Mouse (Mus musculus) lung, adult 2 months (tissue): ENCODE data around the gene Rln3.

Source experiments
- CTCF ChIP-seq: fragments of 200-500 bp; IDR thresholded peaks from 2 replicates; pipeline ENCODE4 v1.5.1; 2011; ENCODE audit warnings: mild to moderate bottlenecking, low read length, control low read depth; ENCODE audit not compliant: insufficient read depth
- POLR2A ChIP-seq: fragments of 200-500 bp; IDR thresholded peaks from 2 replicates; pipeline ENCODE4 v1.6.1; 2011; ENCODE audit warnings: low read depth, mild to moderate bottlenecking, control low read depth, low read length, borderline replicate concordance; ENCODE audit errors: extremely low read depth

- TF ChIP-seq CTCF: no peak
- no peak for TF ChIP-seq POLR2A
Measured at GRCm38 (mm10) chr8:84065037-84065436, 20.2 kb upstream of the Rln3 start, which contains the start of gene Gm10643.
